Mouse (Mus musculus) midbrain, embryonic 12.5 days (tissue): ENCODE measurements around the gene Auh. TPM values are rescaled to one million over a fixed set of nuclear protein-coding genes. Genes with fewer than 3 reads are reported as not detected.

Experiments used
- ATAC-seq: fragments of 200-750 bp; cut with Nextera tagmentation; 2 replicates; pipeline ENCODE4 v1.8.0; 2017; ENCODE audit warnings: low read depth, moderate TSS enrichment, moderate library complexity; ENCODE audit not compliant: low FRiP score
- H3K27ac ChIP-seq: fragments of 300-500 bp; sonication (generic); replicated peaks from 2 replicates; pipeline ENCODE4 v1.5.1; 2016; ENCODE audit warnings: mild to moderate bottlenecking
- H3K27me3 ChIP-seq: fragments of 300-500 bp; sonication (generic); 2 replicates; pipeline ENCODE4 v1.6.1; 2016; ENCODE audit warnings: mild to moderate bottlenecking
- H3K36me3 ChIP-seq: fragments of 300-500 bp; sonication (generic); 2 replicates; pipeline ENCODE4 v1.6.1; 2016
- H3K4me1 ChIP-seq: fragments of 300-500 bp; sonication (generic); 2 replicates; pipeline ENCODE4 v1.6.1; 2016
- H3K4me2 ChIP-seq: fragments of 300-500 bp; sonication (generic); replicated peaks from 2 replicates; pipeline ENCODE4 v1.6.1; 2016; ENCODE audit warnings: mild to moderate bottlenecking, moderate library complexity
- H3K4me3 ChIP-seq: fragments of 300-500 bp; sonication (generic); 2 replicates; pipeline ENCODE4 v1.5.1; 2016; ENCODE audit warnings: mild to moderate bottlenecking
- H3K9ac ChIP-seq: fragments of 300-500 bp; sonication (generic); replicated peaks from 2 replicates; pipeline ENCODE4 v1.6.1; 2016; ENCODE audit warnings: mild to moderate bottlenecking, moderate library complexity
- H3K9me3 ChIP-seq: fragments of 300-500 bp; sonication (generic); 2 replicates; pipeline ENCODE4 v1.6.1; 2016; ENCODE audit warnings: mild to moderate bottlenecking
- WGBS: fragments of 180-500 bp; shearing (Covaris S2); methylation state at CpG from one replicate; pipeline ENCODE4 v1.1.7; 2016; 5-methylcytosine and 5-hydroxymethylcytosine counted together
- polyA plus RNA-seq: library from polyadenylated mRNA; unstranded; fragments of >200 nt; fragmentation: Nextera tagmentation; extraction: Ambion mirVana; gene quantifications from 2 replicates; pipeline ENCODE4 v1.2.1, GENCODE M21; 2016

Gene Auh
- polyA plus RNA-seq, 1 experiment from 2014 or later, result 48.0 TPM

GRCm38 (mm10) chr13:52812549-52813515 is 116.6 kb downstream of the Auh start:
- H3K4me1 ChIP-seq, result 0 out of 2 replicates have a peak, but pooled peaks cover under 1% of the 10 kb centered on the region
- no peak overlapping the region for H3K4me3 ChIP-seq
- no peak for ATAC-seq
- no peak overlapping the region for H3K4me2 ChIP-seq
- H3K27me3 ChIP-seq, result no peaks in the 10 kb centered on the region
- 81% methylated on average over 16 of the region's 16 CpGs for WGBS
- H3K9ac ChIP-seq, result no peak overlapping the region
- H3K36me3 ChIP-seq, result no peaks in the 10 kb centered on the region
- H3K27ac ChIP-seq, result no peak overlapping the region
- no peaks in the 10 kb centered on the region for H3K9me3 ChIP-seq

GRCm38 (mm10) chr13:52807722-52808121 is 121.8 kb downstream of the Auh start:
- no peaks in the 10 kb centered on the region for H3K27me3 ChIP-seq
- no peak overlapping the region for H3K4me3 ChIP-seq
- H3K9me3 ChIP-seq, result no peaks in the 10 kb centered on the region
- H3K4me2 ChIP-seq, result no peak overlapping the region
- ATAC-seq, result no peak
- WGBS, result 90% methylated on average over 11 of the region's 11 CpGs
- no peak overlapping the region for H3K9ac ChIP-seq
- no peak overlapping the region for H3K27ac ChIP-seq
- H3K36me3 ChIP-seq, result no peaks in the 10 kb centered on the region
- peaks cover 4% of the 10 kb centered on the region; the same call in 1 of the 2 replicates for H3K4me1 ChIP-seq

- Histone ChIP-seq H3K36me3 (no peaks in the 10 kb centered on the region), H3K4me1 (peaks cover 4% of the 10 kb centered on the region; the same call in 1 of the 2 replicates), H3K27ac (no peak overlapping the region), H3K27me3 (no peaks in the 10 kb centered on the region), H3K4me3 (no peak overlapping the region), H3K9ac (no peak overlapping the region), H3K9me3 (no peaks in the 10 kb centered on the region), H3K4me2 (no peak overlapping the region)
- ATAC-seq, result no peak
- 60% methylated on average over 4 of the region's 4 CpGs for WGBS
These were observed 123.5 kb downstream of the Auh start for GRCm38 (mm10) chr13:52806029-52806428.

- Histone ChIP-seq H3K9ac (no peak overlapping the region), H3K4me1 (peaks cover 4% of the 10 kb centered on the region; the same call in 1 of the 2 replicates), H3K4me3 (no peak overlapping the region), H3K27me3 (no peaks in the 10 kb centered on the region), H3K9me3 (no peaks in the 10 kb centered on the region), H3K27ac (no peak overlapping the region), H3K36me3 (no peaks in the 10 kb centered on the region), H3K4me2 (no peak overlapping the region)
- no peak for ATAC-seq
- WGBS, result 81% methylated on average over 6 of the region's 6 CpGs
These were observed 123.9 kb downstream of the Auh start for GRCm38 (mm10) chr13:52805581-52805980.

- 80% methylated on average over 4 of the region's 4 CpGs for WGBS
- H3K27me3 ChIP-seq, result no peaks in the 10 kb centered on the region
- no peaks in the 10 kb centered on the region for H3K9me3 ChIP-seq
- H3K4me3 ChIP-seq, result no peak overlapping the region
- no peak overlapping the region for H3K27ac ChIP-seq
- no peak overlapping the region for H3K9ac ChIP-seq
- no peak overlapping the region for H3K4me2 ChIP-seq
- peaks cover 4% of the 10 kb centered on the region; the same call in 1 of the 2 replicates for H3K4me1 ChIP-seq
- no peaks in the 10 kb centered on the region for H3K36me3 ChIP-seq
- ATAC-seq, result no peak
These were observed 127.0 kb downstream of the Auh start for GRCm38 (mm10) chr13:52802482-52802881.

GRCm38 (mm10) chr13:52800687-52801341 is 128.7 kb downstream of the Auh start:
- Histone ChIP-seq H3K4me1 (peaks cover 2% of the 10 kb centered on the region; the same call in 1 of the 2 replicates), H3K36me3 (no peaks in the 10 kb centered on the region), H3K4me3 (no peak overlapping the region), H3K9ac (no peak overlapping the region), H3K27me3 (no peaks in the 10 kb centered on the region), H3K9me3 (no peaks in the 10 kb centered on the region), H3K4me2 (no peak overlapping the region), H3K27ac (no peak overlapping the region)
- no peak for ATAC-seq
- WGBS, result 60% methylated on average over 4 of the region's 4 CpGs

- H3K27ac ChIP-seq, result no peak overlapping the region
- no peak overlapping the region for H3K4me3 ChIP-seq
- H3K9ac ChIP-seq, result no peak overlapping the region
- H3K27me3 ChIP-seq, result no peaks in the 10 kb centered on the region
- H3K4me2 ChIP-seq, result no peak overlapping the region
- H3K36me3 ChIP-seq, result no peaks in the 10 kb centered on the region
- H3K4me1 ChIP-seq, result no peaks in the 10 kb centered on the region
- no peaks in the 10 kb centered on the region for H3K9me3 ChIP-seq
- ATAC-seq, result no peak
- 88% methylated on average over 2 of the region's 2 CpGs for WGBS
These were observed 129.4 kb downstream of the Auh start for GRCm38 (mm10) chr13:52800091-52800490.

- no peaks in the 10 kb centered on the region for H3K4me1 ChIP-seq
- 92% methylated on average over 4 of the region's 4 CpGs for WGBS
- H3K4me3 ChIP-seq, result no peak overlapping the region
These were observed 135.2 kb downstream of the Auh start for GRCm38 (mm10) chr13:52794232-52794631.

GRCm38 (mm10) chr13:52793434-52793989 is 136.0 kb downstream of the Auh start:
- Histone ChIP-seq H3K9me3 (no peaks in the 10 kb centered on the region), H3K4me1 (no peaks in the 10 kb centered on the region), H3K27ac (no peak overlapping the region), H3K9ac (no peak overlapping the region), H3K4me2 (no peak overlapping the region), H3K4me3 (no peak overlapping the region), H3K36me3 (no peaks in the 10 kb centered on the region), H3K27me3 (no peaks in the 10 kb centered on the region)
- no peak for ATAC-seq
- WGBS, result 91% methylated on average over 13 of the region's 13 CpGs

More at GRCm38 (mm10) chr13:52794232-52794631, 135.2 kb downstream of the Auh start:
- Histone ChIP-seq H3K27me3 (no peaks in the 10 kb centered on the region), H3K4me2 (no peak overlapping the region), H3K27ac (no peak overlapping the region), H3K9ac (no peak overlapping the region), H3K36me3 (no peaks in the 10 kb centered on the region), H3K9me3 (no peaks in the 10 kb centered on the region)
- ATAC-seq, result no peak

- H3K4me3 ChIP-seq, result no peak overlapping the region
- H3K27me3 ChIP-seq, result no peaks in the 10 kb centered on the region
- no peak overlapping the region for H3K9ac ChIP-seq
- WGBS, result 89% methylated on average over 9 of the region's 9 CpGs
- no peaks in the 10 kb centered on the region for H3K9me3 ChIP-seq
- H3K4me1 ChIP-seq, result no peaks in the 10 kb centered on the region
- no peak overlapping the region for H3K27ac ChIP-seq
- H3K36me3 ChIP-seq, result no peaks in the 10 kb centered on the region
- no peak for ATAC-seq
- no peak overlapping the region for H3K4me2 ChIP-seq
These were observed 137.1 kb downstream of the Auh start for GRCm38 (mm10) chr13:52792242-52792844.

GRCm38 (mm10) chr13:52790894-52791293 is 138.6 kb downstream of the Auh start:
- Histone ChIP-seq H3K9ac (no peak overlapping the region), H3K36me3 (no peaks in the 10 kb centered on the region), H3K4me1 (no peaks in the 10 kb centered on the region), H3K27me3 (no peaks in the 10 kb centered on the region), H3K27ac (no peak overlapping the region), H3K9me3 (no peaks in the 10 kb centered on the region), H3K4me2 (no peak overlapping the region), H3K4me3 (no peak overlapping the region)
- no peak for ATAC-seq
- WGBS, result 86% methylated on average over 5 of the region's 5 CpGs
